Mouse (Mus musculus): ENCODE results near the gene Cd47.

Cd47 gene

GRCm38 (mm10) chr16:49905601-49906001 lies 105.3 kb downstream of the Cd47 start:
- in situ Hi-C loops (cut with MboI, MseI): no loop called here

DNA sequence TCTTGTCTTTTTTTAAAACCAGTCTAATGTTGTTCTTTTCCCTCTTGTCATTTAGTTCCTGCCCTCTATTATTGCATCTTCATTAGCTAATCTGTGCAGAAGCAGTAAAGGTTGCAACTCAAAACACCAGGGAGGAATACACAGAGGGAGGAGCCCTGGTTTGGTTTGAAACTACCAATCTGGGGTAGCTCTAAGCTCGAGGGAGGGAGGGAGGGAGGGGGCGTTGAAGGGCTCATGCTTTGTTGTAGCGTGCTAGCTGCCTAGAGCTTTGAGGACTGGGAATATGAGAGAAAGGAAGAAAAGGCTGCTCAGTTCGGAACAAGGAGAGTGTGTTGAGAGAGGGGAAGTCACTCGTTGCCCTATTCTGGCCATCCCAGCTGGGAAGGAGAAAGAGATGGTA lies 105.7 kb downstream of the Cd47 start:
- in situ Hi-C loops (cut with MboI, MseI): no loop called here

DNA sequence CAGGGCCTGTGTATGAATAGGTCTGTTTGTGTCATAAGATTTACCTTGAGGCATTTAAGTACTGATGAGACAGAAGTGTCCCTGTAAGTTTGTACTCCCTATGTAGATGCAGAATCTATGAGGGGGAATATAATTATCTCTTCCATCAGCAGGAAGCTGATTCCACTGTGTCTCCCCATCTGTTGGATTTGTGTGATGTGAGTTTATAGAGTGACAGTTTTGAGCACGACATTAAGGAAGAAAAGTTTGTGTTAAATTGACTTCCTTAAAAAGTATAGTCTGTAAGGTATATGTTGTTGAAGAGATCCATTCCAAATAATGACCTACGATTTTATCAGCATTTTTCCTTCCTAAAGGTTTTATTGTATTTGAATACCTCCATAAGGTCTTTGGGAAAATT lies 106.6 kb downstream of the Cd47 start:
- in situ Hi-C loops (cut with MboI, MseI): no loop called here

DNA sequence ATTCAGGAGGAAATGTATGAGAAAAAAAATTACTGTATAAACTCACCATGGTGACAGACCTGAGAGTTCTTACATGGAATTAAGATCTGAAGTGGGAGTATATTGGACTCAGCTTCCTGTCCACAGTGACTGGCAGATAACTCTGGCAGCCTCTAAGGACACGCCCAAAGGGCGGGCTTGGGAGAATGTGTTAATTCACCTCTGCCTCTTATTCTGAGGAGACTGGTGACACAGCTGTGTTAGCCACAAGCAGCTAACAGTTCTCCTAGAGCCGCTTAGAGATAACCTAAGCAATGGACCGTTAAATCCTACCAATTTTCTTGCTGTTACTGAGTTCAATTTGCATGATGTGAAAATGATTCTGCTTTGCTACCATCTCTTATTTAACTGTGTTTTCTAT lies 107.0 kb downstream of the Cd47 start:
- in situ Hi-C loops (cut with MboI, MseI): no loop called here

DNA sequence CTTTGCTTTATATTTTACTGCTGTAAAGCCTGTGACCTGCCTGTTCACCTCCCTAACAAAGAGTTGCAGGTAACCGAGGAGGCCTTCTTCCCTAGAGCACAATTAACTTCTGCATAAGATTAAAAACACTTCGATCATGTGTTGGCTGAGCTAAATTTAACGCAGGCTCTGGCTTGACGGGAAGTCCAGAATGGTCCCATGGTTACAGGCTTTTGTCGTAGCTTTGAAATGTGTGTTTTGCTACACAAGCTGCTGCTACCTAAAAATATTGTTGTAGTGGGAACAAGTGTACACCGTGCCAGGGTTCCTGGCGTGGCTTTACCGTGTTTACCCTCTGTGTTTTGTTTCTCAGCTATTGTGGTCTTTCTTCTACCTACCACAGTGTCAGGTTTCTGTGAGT lies 109.2 kb downstream of the Cd47 start:
- in situ Hi-C loops (cut with MboI, MseI): no loop called here

DNA sequence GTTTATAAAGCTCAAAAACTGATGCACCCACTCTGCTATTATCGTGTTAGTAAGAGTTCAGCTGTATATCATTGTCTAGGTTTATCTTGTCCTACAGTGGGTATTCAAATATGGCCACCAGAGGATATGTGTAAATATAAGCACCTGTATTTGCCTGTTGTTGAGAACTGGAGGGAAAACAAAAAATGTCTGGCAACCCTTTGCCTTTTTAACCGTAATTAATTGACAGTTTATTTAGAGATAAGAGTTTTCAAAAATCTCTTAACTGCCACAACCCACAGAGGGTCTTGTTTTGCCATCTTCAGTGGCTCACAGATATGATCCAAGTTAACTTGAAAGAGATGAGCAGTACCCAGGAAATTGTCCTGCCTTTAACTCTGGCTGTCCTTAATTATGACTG lies 113.8 kb downstream of the Cd47 start:
- in situ Hi-C loops (cut with MboI, MseI): no loop called here

GRCm38 (mm10) chr16:49915532-49916476 lies 115.5 kb downstream of the Cd47 start:
- in situ Hi-C loops (cut with MboI, MseI): no loop called here

DNA sequence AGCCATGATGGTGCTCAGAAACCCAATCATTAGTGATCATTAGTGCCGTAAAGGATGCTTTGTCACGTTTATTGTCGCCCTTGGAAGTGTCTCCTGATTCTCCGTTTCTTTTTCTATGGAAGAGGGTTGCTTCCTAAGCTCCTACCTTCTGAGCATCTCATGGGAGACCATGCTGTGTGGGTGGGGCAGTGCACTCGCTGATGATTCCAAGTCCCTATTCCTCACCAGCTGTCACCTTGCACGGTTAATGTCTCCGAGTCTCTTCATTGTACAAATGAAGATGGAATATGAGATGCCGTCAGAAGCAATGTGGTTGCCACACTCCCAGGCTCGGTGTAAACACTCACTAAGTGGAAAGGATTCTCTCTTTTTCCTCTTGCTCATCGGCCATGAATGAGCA lies 119.9 kb downstream of the Cd47 start:
- in situ Hi-C loops (cut with MboI, MseI): no loop called here

- in situ Hi-C loops (cut with MboI, MseI): no loop called here
Measured at GRCm38 (mm10) chr16:49921677-49922076, 121.3 kb downstream of the Cd47 start.

DNA sequence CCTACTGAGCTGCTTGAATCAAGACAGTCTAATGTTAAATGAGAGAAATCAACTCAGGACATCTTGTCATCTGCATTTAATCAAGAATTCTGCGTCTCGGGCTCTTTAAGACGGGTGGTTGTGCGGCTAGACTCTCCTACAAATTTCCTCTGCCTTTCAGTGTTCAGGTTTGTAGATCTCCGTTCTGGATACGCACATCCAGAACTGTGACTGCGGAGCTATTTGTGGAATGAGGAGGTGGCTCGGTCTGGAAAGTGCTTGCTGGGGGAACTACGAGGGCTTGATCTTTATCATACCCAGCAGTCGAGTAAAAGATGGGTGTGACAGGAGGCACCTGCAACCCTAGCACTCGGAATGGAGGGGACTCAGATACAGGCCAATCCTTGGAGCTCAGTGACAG lies 121.8 kb downstream of the Cd47 start:
- in situ Hi-C loops (cut with MboI, MseI): no loop called here

GRCm38 (mm10) chr16:49923720-49924119 lies 123.4 kb downstream of the Cd47 start:
- in situ Hi-C loops (cut with MboI, MseI): no loop called here

DNA sequence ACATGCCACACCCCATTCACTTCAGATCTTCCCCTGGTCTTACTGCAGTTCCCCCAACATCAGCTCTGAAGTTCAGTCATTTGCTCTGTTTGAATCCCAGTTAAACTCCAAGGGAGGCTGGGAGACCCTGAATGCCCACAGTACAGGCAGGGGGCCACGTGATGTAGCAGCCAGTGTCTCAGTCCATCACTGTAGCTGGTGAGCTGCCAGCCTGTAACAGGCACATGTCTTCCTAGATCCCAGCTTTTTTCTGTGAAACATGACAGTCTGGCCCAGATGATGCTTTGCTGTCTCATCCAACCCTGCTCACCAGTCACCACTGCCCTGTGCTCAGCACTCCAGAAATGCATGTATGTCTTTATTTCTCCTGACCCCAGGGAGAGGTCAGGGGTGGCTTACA lies 124.6 kb downstream of the Cd47 start:
- in situ Hi-C loops (cut with MboI, MseI): loop anchor here (25.0 kb wide), 1 partner anchor 1762 kb away; no protein-coding TSS in a partner anchor

GRCm38 (mm10) chr16:49933274-49933673 lies 132.9 kb downstream of the Cd47 start:
- in situ Hi-C loops (cut with MboI, MseI): loop anchor here (25.0 kb wide), 1 partner anchor 1754 kb away; no protein-coding TSS in a partner anchor

DNA sequence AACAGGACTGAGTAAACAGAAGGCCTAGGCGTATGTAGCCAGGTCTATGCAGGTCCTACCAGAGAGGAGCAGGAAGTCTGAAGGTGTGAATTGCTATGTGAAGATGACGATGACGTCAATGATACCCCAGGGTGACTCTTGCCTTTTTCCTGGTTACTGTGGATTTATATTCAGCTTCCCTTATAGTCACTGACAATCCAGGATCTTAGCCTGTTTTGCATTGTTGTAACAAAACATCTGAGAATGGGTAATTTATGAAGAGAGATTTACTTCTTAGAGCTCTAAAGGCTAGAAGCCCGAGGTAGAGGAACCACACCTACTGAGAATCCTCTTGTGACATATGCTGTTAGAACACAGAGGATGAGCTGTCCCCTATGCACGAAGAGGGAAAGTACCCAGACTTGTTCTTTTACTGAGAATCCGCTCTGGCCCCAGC lies 135.7 kb downstream of the Cd47 start:
- in situ Hi-C loops (cut with MboI, MseI): loop anchor here (5.0 to 25.0 kb wide), 2 partner anchors 36 to 1751 kb away; no protein-coding TSS in a partner anchor

- in situ Hi-C loops (cut with MboI, MseI): loop anchor here (5.0 to 25.0 kb wide), 2 partner anchors 36 to 1751 kb away; no protein-coding TSS in a partner anchor
Measured at GRCm38 (mm10) chr16:49936793-49937192, 136.5 kb downstream of the Cd47 start.

- in situ Hi-C loops (cut with MboI, MseI): loop anchor here (5.0 to 25.0 kb wide), 2 partner anchors 35 to 1750 kb away; no protein-coding TSS in a partner anchor
Measured at GRCm38 (mm10) chr16:49937218-49938165, 137.2 kb downstream of the Cd47 start.

GRCm38 (mm10) chr16:49938483-49939301 lies 138.4 kb downstream of the Cd47 start:
- in situ Hi-C loops (cut with MboI, MseI): loop anchor here (5.0 to 25.0 kb wide), 2 partner anchors 34 to 1749 kb away; no protein-coding TSS in a partner anchor

GRCm38 (mm10) chr16:49939376-49939775 lies 139.0 kb downstream of the Cd47 start:
- in situ Hi-C loops (cut with MboI, MseI): loop anchor here (5.0 to 25.0 kb wide), 2 partner anchors 33 to 1748 kb away; no protein-coding TSS in a partner anchor

- in situ Hi-C loops (cut with MboI, MseI): loop anchor here (25.0 kb wide), 1 partner anchor 1747 kb away; no protein-coding TSS in a partner anchor
Measured at GRCm38 (mm10) chr16:49940473-49940872, 140.1 kb downstream of the Cd47 start.

GRCm38 (mm10) chr16:49941031-49941430 lies 140.7 kb downstream of the Cd47 start:
- in situ Hi-C loops (cut with MboI, MseI): loop anchor here (25.0 kb wide), 1 partner anchor 1746 kb away; no protein-coding TSS in a partner anchor

Measured in regulatory T cell (primary cell).